Mouse (Mus musculus) cerebellum, postnatal 10 days (tissue): ENCODE data around the gene Stat5b.
A peak's percentile ranks its signal among the peaks of the same experiment; 100 is the strongest.

Experiments
- DNase-seq, 2 experiments: peaks; one replicate each; pipeline ENCODE4 v3.0.0; 2021; ENCODE audit warnings: mixed read lengths in 2 of 2

Gene Stat5b

DNA sequence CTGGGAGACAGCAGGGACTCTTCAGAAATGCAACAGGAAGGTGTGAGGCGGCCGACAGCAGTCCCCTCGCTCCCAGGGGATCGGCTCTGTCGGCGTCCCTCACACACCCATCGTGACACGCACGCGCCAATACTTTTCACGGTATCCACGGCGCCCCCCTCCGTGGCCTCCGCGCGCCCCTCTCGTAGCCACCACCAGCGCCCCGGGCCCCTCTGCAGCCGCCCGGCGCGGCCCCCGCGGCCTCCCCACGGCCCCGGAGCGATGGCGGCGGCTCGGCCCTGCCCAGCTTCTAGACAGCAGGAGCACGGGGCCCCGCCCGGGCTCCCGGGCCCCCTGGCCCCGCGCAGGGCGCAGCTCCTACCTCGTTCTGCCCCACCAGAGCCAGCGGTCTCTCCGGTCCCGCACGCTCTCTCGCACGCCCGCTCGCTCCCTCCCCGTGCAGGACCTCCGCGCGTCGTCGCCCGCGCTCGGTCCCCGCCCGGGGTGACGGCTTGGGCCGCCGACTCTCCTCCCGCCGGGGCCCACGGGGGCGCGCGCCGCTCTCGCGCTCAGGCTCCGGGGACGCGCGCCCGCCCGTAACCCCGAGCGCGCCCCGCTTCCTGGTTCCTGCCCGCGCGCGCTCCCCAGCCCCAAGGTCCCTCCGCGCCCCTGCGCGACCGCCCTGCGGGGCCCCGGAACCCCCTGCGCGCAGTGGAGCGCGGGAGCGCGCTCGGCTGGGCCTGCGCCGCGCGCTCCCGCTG lies at the start of gene Stat5b:
Stat5b (minus strand) TSS at position 687 of the 740 bp plus-strand sequence.
- peak; percentile 77 to 79 for DNase-seq

DNA sequence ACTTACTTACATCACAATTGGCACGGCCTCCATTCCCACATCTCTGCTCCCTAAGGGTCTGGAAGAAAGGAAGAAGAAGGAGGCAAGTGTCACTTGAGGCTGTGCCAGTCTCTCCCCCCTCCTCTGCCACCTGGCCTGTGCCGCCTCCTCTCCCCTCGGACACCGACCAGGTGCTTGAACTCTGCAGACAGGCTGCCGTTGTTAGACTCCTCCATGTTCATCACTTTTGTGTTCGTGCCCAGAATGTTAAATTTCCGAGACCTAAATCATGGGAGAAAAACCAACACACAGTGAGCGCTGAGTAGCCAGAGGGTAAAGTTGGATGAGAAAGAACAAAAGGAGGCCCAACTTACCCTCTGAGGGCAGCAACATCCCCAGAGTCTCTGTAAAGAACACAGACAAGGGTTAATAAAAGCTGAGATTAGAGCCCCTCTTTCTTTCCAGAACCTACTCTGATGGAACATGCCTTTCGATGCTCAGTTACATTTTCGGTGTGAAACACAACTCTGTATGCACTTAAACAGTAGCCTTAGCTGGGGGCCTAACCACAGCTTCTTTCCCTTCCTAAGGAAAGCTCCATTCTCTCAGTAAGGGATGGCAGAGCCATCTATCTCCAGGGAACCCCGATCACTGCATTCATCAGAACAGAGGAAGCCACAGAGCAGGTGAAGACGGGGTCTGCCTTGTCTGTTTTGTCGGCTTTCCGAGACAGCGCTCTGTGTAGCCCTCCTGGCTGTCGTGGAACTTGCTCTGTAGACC lies 48.1 kb upstream of the Stat5b start:
- peak; percentile 54 to 69 for DNase-seq

DNA sequence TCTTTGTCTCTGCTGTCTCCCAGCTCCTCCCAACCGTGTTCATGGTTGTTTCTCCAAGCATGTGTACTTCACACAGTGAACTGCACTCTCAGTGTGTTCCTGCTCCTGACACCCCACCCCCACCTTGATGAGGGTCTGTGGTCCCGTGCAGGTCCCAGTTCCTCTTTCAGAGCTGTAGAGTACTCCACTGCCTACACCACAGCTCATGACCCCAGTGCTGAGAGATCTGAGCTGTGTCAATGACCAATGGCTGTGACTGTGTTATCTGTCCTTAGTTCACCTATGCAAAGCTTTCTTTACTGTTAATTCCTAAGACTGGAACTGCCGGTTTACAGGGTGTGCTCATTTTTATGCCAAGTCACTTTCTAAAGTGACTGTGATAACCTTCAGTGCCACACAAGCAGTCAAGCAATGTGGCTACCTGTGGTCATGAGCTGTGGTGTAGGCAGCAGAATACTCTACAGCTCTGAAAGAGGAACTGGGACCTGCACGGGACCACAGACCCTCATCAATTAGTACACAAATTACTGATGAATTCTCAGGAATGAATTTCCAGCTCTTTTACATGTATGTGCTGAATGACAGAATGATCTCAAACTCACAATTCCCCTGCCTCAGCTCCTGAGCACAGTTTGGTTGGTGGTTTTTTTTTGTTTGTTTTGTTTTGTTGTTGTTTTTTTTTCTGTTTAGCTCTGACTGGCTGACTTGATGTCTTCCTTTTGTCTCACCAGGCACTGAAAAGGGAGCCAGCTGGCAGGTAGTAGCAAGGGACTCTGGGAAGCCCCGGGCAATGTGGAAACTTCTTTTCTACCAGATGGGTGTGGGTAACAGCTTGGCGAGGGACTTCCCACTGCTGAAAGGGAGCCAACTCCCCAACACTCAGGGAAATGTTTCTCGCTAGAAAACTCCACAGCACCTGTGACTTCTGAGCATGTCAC lies 47.0 kb upstream of the Stat5b start:
- peak; percentile 87 to 94 for DNase-seq

DNA sequence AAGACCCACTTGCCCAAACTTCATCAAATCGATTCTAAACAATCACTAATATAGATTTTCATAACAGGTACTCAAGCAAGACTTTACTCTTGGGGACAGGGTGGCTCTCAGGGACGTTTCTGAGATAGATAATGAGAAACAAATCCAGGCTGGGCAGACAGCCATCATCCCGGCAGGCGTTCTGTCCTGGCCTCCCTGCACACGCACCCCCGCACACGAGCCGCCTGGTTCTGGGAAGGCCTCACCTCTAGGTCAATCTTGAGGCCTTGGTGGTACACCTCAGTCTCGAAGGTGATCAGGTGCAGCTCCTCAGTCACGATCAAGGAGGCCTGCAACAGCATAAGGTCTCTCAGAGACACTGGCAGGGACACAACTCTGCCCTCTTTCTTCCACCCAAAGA lies 45.6 kb upstream of the Stat5b start:
- DNase-seq, result peak; percentile 67 to 77

DNA sequence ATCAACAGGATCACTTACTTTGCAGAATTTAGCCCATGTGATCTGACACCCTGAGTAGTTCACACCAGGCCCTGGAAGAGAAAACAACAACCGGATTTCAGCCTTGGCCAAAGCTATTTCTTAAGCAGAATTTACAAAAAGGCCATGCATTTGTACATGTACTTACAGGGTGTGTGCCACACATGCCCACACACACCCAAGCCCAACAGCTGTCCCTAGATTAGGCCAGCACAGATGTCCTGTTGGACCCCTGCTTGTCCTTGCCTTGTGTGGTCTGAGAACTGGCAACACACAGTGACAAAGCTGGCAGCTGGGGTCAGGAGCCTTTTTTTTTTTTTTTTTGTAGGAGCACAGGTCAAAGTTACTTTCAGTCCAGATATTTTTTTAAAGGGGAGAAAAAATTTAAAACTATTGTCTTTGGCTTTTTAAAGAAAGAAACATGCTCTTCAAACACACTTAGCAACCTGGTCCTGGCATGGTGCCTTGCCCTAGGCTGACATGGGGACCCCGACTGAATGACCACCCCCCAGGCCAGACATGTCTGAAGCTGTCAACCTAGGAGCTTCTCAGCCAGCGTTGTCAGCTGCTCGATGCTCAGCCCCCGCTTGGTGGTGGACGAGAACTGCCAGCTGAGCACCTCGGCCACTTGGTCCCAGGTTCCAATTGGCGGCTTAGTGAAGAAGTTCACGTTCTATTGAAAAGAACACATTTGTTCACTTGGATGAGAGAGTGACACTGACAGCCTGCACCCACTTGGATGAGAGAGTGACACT lies 43.8 kb upstream of the Stat5b start:
- peak; percentile 58 to 67 for DNase-seq

DNA sequence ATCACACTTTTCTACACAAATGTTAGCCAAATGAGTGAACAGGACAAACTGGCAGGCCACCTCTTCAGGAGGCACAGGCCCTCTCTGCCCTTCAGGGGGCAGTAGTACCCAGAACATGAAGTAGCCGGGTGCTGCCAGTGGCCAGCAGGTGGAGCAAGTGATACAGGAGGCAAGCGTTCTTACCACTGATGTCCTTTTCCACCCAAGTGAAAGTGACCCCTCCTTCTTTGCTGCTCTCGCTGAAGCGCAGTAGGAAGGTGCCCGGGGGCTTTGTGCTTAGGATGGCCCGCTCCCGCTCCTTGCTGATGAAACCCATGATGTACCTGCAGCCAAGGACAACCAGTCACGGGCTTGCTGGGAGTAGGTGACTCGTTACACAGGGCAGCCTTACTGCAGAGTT lies 43.0 kb upstream of the Stat5b start:
- peak; percentile 96 to 97 for DNase-seq

DNA sequence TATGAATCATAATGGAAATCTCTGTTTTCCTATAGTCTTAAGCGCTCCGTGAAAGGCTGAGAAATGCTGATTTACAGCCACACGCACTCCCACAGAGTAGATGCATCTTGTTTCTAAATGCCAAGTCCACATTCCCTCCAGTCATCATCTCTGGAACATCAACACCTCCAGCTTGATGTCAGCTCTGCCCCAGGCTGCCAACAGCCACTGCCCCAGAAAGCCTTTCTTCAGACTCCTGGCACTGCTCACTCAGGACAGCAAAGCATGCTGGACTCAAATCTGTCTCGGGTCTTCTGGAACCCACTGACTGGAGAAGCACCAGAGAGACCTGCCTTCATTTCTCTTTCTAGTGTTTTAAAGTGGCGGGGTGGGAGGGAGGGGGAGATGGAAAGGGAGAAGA lies 41.9 kb upstream of the Stat5b start:
- no peak for DNase-seq

DNA sequence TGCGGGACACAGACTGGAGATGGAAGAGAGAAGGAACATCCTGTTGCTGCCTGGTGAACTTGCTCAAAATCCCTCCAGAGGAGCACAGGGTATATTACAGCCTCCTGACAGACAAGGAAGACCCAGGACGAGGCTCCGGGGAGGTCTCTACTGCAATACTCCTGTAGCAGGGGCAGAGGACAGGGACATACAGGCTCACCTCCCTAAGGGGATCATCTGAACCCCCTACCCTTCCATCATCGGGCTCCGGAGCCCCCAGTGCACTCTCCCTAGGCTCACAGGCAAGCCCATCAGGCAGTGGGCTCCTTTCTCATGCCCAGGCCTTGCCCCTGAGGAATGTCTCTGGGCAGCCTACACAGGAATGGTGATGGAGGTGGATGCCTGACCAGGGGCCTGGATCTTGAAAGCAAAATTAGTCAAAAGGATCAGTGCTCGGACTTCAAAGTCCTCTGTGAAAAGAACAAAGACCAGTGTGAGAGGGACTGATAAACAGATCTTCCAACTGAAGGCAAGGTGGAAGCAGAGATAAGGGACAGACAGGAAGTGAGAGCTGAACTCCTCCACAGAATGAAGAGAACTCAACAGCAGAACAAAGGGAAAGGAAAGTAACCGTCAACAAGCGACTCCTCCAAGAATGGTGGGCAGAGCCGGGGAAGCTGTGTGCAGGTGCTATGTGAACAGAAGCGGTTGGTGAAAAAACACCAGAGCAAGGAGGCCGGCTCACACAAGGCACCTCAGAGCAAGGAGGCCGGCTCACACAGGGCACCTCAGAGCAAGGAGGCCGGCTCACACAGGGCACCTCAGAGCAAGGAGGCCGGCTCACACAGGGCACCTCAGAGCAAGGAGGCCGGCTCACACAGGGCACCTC lies 41.0 kb upstream of the Stat5b start:
- no peak for DNase-seq

DNA sequence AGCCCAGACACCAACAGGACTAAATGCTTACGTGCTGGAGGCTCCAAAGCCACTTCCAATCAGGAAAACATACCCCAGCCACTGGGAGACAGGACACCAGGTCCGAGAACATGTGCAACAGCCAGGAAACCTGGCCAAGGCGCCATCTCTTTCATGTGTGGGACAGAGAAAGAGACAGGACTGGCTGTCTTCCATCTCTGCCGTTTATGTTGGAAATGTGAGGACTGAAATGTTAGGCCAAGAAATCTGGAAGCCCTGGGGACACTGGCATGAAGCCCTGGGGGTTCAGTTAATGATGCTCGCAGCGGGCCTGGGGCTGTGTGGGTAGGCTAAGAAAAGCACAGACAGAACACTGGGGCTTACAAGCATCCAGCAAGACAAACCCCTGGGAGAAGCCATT lies 40.0 kb upstream of the Stat5b start:
- peak; percentile 55 to 70 for DNase-seq

DNA sequence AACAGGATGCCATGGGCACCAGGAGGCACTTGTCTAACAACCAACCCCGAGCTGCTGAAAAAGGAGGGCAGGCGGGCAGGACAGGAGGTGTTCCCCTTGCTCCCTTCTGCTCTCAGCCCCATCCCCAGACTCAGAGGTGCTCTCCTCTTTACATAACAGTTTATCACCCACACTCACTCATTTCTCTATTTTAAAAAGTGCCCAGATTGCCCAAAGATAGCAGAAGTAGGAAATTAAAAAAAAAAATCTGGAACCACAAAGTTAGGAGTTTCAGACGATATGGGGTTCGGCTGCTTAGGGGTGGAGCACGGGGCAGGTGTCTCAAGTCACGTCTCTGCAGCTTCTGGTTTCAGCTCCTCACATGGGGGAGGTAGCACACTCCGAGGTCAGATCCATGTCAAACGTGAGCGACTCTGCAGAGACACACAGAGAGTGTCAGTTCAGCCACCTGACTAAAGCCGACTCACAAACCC lies 37.9 kb upstream of the Stat5b start:
- no peak for DNase-seq

DNA sequence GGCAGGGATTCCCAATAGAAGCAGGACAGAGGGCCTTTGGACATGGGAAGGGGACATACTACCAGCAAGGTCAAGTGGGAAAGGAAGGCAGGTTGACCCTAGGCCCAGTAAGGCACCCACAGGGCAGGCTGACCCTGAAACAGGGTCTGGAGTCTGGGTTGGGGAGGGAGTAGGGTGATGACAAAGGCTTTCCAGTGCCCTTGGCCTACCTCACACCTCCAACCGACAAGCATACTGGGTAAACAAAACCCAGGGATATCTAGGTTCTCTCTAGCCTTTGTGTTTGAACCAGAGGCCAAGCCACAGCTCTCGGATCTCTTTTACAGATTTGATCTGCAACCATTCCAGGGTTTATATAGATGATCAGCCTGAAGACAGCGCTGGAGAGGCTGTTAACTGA lies 37.2 kb upstream of the Stat5b start:
- no peak for DNase-seq

DNA sequence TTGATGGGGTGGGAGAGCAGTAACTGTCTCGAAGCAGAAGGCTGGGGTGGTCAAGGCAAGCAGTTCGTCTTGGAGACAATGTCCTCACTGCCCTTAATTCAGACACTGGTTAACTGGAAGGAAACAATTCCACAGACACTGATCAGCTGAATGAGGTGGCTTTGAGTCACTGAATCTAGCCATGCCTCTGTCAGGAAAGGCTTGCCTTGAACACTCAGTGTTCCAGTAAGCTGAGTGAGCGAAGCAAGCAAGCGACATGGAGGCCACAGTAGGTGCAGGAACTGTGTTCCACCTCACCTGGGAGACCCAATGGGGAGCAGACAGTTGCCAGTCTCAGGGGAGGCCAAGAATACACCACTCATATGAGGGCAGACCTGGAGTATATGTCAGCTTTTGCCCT lies 36.7 kb upstream of the Stat5b start:
- DNase-seq, result no peak

DNA sequence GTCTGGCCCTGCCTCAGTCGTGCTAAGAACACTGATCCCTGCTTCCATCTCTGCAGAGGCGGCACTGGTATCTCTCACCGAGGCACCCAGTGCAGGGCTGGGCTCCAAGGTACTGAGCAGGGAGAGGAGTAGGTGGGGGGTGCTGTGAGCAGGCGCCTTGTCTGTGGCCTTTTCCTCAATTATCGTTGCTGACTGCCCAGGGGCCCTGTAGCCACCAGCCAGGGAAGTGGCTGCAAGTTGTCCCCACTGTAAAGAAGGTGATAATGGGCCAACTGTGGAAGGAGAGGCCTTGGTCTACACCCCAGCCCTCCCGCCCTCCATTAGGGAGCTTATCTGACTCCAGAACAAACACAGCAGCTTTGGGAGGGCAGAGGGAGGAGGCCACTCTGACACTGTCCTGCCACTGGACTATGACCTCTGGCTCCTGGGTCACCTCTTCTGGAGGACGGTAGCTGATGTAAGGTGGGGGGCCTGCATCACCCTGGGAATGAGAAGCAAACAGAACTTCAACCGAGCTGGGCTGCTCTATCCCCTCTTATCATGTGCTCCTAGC lies 35.7 kb upstream of the Stat5b start:
- DNase-seq, result no peak

DNA sequence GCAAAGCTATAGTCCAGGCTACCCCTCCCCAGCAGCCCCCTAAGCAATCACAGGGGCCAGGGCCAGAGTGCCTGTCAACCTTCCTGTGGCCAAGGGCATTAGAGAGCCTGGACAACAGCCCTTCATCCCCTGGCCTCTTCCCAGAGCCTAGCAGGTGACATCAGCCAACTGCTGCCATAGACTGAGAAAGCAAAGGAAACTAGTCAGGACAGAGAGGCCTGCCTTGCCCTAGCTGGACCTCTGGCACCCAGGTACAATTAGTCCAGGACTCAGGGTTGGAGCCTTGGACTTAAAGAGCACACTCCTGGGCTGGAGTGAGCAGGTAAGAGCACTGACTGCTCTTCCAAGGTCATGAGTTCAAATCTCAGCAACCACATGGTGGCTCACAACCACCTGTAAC lies 34.9 kb upstream of the Stat5b start:
- DNase-seq, result peak in 1 of 2 experiments; percentile 45

DNA sequence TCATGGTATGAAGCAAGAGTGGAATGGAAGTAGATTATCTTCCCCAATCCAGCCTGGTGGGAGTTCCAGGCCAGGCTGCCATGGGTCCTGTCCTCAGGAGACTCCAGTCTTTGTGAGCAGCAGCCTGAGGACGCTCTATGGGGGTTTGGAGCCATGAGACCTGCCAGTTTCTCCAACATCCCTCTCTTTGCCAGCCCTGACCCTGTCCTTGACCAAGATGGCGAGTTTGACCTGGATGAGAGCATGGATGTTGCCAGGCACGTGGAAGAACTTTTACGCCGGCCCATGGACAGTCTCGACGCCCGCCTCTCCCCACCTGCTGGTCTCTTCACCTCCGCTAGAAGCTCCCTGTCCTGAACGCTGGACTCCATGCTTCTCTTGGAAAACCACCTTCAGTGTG lies 33.1 kb upstream of the Stat5b start:
- no peak for DNase-seq

DNA sequence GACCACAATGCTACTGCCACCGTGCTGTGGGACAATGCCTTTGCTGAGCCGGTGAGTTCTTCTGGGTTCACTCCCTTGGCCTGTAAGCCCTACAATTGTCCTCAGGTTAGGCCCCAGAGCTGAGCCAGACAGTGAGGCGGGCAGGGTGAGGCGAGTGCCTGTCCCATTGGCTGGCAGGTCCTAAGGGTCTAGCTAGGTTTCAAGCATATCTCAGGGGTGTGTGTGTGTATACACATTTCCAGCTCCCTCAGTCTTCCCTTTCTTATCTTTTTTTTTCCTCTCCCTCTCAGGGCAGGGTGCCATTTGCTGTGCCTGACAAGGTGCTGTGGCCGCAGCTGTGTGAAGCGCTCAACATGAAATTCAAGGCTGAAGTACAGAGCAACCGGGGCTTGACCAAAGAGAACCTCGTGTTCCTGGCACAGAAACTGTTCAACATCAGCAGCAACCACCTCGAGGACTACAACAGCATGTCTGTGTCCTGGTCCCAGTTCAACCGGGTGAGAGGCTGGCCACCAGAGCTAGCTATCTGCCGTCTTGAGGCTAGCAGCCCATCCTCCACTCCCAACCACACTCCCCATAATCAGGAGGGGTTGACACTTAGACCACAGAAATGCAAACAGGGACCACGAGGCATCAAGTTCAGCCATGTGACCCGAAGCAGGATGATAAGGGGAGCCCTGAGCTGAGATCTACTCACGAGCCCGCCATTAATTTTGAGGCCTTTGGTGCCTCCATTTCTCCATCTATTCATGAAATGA lies 29.0 kb upstream of the Stat5b start:
- DNase-seq, result no peak

DNA sequence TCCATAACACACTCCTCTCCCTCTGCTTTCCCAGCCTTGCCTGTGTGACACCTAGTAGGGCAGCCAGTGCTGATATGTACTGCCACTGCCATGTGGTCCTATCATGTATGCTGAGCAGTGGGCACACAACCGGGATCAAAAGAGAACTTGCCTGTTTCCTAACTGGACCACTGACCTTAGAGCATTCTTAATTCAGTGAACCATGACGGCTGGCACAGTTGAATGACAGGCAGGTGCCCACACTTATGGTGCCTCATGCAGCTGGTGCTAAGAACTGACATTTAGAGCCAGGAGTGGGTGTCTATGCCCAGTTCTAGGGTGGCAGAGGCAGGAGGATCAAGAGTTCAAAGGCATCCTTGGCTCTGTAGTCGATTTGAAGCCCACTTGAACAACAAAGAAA lies 25.2 kb upstream of the Stat5b start:
- no peak for DNase-seq

DNA sequence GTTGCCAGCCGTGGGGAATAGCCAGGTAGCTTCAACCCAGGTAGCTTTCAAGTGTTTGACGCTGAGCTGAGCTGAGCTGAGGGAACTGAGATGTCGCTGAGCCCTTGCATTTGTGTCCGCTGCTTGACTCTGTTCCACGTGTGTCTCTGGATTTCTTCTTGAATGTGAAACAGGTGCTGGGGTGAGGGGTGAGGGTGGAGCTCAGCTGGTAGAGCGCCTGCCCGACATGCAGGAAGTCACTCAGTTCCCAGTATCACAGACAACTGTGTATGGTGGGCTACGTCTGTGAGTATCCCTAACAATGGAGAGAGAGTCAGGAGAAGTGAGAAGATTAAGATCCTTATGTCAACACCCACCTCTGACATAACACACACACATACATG lies 20.4 kb upstream of the Stat5b start:
- no peak for DNase-seq

DNA sequence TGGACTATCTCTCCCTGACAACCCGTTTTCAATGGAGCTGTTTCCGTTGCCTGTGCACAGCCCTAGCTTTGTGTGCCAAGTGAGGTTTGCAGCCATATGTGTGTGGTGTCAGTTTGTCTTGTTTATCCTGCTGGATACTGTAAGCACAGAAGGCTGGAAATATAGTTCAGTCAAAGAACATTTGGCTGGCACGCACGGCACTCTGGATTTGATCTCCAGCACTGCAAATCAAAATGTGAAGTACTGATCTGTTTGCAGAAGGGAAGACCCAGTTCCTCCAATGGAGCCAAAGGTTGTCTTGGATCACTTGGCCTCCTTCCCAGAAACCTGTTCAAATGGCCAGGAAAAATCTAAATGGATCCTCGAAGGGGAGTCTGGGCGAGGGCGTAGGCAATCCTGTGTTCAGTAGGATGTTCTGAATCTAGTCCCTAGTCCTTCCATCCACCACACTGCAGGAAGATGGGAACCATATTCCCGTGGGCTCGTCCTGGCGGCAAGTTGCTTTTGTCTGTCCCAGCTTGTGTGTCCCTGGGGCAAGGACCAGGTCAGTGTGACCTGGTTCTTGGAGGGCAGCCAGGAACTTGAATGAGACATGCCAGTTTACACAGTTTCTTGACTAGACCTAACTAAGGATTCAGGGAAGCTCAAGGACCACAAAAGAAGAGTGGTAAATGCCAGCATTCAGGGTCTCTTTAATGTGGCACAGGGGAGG lies 19.9 kb upstream of the Stat5b start:
- DNase-seq, result peak; percentile 62 to 78

DNA sequence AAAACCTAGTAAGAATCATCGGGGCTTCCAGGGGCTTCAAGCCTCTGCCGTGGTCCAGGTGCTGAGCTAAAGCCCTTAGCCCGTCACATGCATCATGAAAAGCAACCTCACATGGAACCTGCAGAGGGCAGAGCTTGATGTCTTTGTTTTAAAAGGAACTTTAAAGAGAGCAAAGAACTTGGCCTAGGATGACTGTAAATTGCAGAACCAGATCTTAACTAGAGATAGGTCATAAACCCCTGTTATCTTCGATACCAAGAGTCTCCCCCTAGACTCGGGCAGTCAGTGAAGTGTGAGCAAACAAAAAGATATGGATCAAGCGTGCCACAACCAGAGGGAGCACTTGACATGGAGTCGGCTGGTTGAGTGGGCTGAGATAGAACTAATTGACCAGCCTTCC lies 15.1 kb upstream of the Stat5b start:
- no peak for DNase-seq
